Mouse (Mus musculus) brain, embryonic 18.5 days (tissue): ENCODE measurements at regions not wholly inside any gene's neighbourhood (a gene's known extent, or its start where the extent isn't known, plus 50 kb on each side); places are given as distances from the start of the nearest gene placed in this dataset.

Experiments
- DNase-seq: peaks from one replicate; pipeline ENCODE4 v3.0.0-alpha.2; 2012; ENCODE audit warnings: low read depth, low spot score

DNA sequence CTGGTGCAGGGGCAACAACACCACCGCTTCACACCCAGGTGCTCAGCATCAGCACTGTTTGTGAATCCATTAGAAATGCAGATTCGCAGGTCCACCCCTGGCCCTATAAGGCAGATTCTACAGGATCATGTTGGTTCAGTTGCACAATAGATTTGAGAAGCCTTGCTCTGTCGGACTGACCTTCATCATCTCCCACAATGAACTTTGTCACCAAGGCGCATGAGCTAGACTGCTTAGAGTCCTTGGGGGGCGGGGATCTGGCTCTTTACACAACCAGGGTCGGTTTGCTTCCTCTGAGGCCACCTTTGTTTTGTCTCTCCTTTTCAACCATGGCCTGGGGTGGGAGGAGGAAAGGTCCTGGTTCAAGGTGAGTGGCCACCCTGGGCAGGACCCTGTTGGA is 209.7 kb downstream of the Igsf11 start:
- DNase-seq, result no peak

DNA sequence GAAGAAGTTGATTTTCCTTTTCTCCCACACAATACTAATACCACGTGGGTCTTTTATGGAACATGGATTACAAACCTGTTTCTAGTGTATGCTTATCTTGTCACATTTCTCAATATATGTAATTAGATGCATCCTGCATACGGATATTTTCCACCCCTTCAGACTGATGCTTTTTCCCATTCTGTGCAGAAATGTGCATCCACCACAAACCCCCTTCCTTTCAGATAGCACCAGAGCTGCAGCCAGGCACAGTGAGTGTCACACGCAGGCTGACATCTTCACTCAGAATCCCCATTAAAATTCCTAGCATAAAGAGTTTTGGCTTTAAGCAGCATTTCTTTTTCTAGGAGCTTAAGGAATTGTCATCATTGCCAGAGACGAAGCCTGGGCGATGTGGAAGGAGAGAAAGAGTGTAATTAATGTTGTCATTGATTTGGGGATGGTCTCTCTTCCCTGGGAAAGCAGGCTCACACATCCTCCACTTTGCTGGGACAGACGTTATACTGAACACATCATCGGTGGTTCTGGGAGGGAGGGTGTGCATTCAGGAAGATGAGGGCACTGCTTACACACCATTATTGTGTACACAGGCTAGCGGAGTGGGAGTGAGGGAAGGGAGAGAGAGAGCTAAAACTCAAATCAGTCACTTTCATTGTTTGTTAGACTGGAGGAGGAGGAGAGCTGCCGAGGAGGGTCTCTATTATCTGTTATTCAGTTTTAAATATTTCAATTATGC is 211.1 kb downstream of the Igsf11 start:
- no peak for DNase-seq

DNA sequence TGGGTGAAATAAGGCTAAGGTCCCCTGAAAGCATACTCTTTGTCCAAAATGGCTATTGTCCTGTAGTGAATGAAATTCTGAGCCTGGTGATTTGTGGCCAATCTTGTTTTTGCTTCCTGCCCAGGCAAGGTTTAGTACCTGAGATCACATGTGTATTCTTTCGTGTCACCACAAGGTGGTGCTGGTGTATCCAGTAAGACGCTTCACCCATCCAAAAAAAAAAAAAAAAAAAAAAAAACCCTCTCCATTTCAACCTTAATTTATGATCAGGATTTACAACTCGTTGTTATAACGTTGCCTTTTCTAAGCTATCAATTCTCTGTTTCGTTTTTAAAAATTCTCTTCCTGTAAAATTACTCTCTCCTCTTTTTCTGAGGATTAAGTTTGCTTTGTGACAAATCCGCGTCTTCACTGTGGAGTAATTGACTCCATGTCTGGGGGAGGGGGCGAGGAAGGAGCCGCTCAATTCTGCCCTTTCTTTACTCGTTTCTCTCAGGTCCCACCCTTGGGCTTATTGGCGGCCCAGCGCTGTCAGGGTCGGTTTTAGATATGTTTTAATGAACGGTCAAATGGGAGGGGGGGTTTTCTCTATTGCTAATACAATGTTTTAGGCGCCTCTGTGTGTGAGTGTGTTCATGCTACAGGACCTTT is 217.0 kb downstream of the Igsf11 start:
- DNase-seq, result peak; percentile 50

DNA sequence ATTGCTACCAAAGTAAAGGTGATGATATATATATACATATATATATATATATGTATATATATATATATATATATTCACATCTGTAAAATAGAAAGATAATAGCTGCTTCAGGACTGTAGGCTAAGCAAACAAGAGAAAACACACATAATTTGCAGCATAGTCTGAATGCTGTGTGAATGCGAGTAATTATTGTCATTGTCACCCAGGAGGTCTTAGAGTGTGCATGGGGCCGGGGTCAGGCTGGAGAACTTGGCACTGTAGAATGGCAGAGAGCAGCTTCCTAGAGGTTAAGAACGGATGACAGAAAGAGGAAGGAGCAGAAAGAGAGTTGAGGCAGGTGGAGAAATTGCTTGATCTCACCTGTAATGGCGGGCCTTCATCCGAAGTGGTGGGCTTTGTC is 217.6 kb downstream of the Igsf11 start:
- DNase-seq, result no peak

DNA sequence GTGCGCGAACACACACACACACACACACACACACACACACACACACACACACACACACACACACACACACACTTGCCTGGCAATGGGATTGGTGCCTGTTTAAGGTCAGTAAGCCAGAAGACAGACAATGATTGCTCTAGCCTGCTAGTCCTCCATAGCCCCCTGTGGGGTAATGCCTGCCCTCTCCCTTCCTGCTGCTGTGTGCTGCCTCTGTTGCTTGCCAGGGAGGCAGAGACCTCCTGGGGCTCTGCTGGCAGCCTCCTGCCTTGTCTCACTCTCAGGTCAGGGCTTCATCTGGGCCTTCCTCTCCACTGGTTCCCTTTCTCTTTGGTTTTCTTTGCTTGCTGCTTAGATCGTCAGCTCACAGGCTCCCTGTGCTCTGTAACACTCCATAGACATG is 225.6 kb downstream of the Igsf11 start:
- DNase-seq, result no peak

DNA sequence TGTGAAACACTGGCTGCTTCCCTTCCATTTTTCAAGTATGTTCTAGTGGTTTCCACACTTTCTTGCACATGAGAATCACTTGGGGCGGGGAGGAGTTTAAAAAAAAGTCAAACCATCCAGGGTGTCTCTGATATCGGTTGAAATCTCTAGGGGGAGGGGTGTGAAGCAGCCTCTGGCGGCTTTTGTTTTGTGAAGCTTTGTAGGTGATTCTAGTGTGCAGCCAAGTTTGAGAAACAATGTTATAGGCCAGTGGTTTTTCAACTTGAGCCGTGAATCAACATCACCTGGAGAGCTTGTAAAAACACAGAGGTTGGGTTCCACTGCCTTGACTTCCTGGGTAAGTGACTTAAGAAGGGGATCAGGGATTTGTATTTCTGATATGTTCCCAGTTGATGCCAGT is 227.3 kb downstream of the Igsf11 start:
- DNase-seq, result no peak

DNA sequence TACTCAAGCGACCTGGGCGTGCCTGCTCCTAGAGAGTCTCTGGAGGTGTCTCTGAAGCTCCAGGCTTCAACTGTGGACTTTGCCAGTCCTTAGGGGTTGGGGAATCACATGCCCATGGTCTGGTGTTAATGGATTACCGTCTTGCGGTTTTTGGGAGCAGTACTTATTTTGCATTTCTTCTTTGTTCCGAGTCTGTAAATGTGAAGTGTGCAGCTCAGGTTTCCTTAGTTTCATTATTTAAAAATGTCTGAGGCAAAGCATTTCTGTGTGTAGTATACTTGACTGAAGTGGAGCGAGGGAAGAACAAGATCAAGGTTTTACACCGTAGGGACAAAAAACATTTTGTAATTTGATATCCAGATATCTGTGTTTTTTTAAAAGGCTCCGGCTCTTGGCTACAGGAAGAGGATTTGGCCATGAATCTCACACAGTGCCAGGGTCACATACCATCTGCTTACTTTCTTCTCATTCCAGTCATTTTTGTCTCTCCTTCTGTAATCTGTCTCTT is 231.0 kb downstream of the Igsf11 start:
- no peak for DNase-seq

DNA sequence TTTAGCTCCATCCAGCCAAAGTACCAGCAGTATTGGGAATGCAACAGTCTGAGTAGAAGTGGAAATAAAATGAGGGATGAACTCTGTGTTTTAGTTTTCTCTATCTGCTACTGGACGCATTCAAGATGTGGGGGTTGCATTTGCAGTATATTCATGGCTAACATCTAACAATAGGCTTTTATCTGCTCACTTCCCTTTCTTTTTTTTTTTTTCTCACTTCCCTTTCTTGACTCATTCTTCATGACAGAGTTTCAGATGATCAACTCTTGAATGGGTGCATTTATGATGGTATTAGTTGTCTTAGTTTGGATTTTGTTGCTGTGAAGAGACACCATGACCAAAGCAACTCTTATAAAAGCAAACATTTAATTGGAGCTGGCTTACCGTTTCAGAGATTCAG is 240.0 kb downstream of the Igsf11 start:
- DNase-seq, result no peak

DNA sequence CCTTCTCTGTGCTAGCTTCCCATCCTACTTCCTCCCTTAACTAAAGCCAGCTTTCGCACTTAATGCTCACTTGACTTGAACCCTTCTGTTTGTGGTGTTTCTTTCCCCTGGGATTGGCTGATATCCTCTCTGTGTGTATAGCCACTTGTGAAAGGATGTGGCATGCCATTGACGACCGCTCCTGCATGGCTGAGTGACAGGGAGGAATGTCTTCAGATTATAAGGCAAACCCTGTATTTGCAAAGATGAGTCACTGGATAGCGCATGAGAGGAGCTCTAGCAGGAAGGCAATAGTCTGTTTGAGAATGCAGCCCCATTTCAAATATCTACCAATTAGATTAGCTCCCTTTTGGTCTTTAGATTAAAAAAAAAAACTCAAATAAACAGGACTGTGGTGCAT is 243.3 kb downstream of the Igsf11 start:
- DNase-seq, result no peak

DNA sequence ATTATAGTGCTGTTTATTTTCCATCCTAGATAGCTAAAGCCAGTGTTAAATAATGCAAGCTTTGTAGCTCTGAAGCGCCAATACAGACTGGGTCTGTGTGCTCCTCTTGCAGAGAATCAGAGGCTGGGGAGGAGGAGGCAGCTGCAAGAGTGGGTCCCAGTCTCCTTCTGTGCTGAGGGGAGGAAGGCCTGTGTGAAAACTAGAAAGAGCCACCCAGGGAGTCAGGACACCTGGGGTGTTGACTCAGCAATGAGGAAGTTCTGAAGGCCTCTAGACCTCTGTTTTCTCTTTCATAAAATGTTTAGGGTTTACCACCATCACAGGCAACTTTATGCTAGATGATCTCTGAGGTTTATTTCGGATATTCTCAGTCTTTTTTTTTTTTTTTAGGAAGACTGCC is 254.7 kb downstream of the Igsf11 start:
- no peak for DNase-seq

DNA sequence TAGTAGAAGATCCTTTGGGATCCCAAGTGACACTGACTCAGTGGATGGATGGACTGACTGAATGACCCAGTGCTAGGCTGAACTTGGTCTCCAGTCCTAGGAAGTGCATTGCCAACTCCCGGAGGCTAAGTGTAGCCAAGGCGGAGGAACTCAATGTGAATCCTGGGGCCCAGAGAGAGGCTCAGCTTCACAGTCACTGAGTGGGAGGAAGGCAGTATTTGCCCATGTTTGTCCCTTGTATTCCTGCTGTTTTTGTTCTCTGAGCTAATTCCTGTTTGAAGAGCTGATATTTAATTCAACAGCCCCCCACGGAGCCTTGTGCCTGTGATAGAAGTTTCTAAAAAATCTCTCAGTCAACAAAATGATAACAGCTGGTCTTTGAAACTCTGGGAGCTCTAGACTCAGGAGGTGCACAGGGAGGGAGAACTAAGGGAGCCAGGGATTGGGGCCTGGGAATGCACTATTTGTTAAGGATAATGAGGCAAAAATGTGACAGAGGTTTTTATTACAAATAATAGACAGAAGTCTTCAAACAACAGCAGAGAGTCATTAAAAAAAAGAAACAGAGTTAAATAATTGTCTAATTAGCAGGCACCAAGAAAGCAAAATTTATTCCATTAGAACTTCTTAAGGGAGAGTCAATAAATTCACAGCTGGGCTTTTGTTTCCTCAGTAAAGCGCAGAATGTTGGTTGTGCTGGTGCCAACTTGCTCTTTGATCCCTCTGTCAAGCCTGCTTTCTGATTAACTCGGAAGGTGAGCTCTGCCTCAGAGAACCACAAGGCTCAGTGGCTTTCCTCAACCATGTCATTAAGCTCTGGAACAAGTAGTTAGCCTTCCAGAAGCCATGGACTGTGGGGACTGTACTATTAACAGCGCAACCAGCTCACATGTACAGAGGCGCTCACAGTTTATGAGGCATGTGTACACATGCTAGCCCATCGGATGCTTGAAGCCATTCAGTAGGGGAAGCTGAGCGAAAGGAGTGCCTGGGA is 259.2 kb downstream of the Igsf11 start:
- DNase-seq, result no peak

DNA sequence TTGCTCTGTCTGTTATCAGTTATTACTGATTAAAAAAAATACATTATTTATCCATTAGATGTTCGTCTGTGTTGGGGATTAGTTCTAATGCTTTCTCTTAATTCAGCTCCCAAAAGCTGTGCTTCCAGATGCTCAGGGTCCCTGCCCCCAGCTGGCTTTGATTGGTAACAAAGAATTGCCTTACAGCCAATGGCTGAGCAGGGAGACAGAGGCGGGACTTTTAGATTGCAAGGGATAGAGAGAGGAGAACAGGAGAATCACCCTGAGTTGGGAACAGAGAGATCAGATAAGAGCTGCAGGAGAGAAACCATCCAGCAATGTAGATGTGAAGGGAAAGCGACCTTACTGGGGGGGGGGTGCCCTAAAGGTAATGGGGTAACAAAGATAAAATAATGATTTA is 266.4 kb downstream of the Igsf11 start:
- DNase-seq, result no peak

DNA sequence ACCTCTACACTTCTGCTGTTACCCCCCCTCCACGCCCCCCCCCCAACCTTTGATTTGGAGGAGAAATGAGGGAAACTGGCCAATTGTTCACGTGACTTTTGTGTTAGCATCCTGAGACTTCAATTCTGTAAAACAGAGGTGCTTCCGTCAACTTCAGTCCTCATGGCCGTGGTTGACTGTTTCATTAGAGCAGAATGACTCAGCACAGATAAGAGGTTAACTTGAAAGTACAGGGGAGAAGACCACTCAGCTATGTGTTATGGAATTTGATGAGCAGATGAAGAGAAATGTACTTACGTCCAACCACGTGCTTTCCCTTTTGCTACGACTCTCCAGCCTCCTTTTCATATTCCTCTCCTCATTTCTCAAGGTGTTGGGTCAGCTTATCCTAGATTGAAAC is 267.3 kb downstream of the Igsf11 start:
- DNase-seq, result no peak

DNA sequence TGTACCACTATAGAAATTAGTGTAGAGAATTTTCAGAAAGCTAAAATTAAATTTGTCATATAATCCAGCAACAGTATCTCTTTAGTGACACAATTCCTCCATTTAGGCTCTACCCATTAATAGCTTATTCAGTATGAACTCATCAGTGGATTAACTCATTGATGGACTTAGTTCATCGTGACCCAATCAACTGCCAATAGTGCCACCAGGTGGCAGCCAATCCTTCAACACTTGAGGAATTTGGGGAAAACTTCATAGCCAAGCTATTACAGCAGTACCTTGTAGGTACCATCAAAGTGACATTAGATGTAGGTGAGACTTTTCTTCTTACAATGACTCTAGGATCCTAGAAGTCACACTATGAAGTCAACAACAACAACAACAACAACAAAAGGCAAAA is 270.2 kb downstream of the Igsf11 start:
- no peak for DNase-seq

DNA sequence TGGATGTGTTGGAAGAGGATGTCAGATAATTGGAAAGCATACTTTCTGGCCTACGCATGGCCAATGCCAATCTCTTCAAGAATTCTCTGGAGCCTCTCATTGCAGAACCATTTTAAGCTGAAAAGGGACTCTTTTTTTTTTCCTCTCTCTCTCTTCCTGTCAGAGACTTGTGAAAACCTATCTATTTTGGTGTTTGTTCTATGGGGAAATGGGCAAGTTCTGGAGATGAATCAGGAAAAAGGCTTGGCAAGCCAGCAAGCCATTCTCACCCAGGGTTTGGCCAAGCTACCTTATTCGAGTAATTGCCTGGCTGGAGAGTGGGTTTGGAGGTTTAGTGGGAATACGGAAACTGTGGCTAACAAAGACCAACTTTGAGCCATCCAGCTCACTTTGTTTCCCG is 299.4 kb downstream of the Igsf11 start:
- no peak for DNase-seq

DNA sequence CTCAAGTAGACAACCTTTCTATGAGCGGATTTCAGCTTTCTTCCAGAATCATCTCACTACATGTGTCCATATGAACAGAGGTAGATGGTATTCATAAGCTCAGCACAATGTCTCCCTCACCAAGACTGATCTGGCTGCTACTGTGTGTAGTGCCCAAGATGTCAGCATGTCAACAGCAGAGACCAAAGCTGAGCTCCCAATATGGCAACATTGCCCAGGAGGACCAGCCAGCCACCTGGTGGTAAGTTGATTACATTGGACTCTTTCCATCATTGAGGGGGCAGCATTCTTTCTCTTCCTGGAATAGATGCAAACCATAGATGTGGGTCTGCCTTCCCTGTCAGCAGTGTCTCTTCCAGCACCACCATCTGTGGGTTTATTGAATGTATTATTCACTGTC is 303.0 kb downstream of the Igsf11 start:
- DNase-seq, result no peak

DNA sequence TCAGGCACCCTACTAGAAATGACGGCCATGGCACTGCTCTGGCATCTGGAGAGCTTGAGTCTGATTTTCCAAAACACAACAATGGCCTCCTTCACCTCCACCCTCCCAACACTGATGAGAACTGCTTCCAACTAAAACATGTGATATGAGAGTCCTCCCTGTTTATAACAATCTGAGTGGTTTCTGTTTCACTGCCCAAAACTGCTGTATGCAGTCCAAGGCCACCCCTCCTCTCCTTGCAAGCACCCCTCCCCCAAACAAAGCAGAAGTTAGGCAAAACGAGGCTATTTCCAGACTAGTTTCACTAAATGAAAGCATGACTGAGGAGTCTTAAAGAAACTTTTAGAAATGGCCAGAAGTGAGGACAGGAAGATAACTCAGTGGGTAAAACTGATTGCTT is 304.4 kb downstream of the Igsf11 start:
- no peak for DNase-seq

DNA sequence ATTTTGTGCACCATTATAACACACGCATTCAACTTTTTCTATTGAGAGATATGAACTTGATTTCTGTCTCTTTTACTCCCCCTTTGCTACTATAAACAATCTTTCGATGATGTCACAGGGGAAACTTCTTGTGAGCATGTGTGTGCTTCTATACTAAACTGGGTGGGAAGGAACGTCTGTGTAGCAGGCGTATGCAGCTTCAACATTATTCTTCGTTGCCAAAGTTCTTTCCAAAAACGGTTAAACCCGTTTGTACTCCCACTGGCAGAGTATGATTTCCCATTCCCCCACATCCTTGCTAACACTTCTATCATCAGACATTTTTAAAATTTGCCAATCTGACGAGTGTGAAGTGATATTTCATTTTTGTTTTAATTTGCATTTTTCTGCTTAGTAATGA is 331.1 kb downstream of the Igsf11 start:
- peak; percentile 43 for DNase-seq

DNA sequence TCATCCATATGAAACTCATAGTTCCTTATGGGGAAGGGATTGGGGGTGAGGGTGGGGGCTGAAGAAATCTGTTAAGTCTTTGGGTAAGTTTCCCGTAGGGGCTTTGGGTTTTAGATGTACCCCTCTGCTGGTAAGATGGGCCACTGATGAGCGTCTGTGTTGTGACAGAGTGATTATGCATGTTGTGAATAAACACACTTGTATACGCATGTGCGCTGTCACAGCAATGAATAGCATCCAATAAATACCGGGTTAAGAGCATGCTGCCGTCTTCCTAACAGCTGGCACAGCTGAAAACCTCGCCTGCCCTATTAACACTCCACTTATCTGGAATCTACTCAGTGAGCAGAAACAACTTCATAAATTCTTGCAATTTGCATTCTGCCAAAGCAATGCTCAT is 337.0 kb downstream of the Igsf11 start:
- no peak for DNase-seq

DNA sequence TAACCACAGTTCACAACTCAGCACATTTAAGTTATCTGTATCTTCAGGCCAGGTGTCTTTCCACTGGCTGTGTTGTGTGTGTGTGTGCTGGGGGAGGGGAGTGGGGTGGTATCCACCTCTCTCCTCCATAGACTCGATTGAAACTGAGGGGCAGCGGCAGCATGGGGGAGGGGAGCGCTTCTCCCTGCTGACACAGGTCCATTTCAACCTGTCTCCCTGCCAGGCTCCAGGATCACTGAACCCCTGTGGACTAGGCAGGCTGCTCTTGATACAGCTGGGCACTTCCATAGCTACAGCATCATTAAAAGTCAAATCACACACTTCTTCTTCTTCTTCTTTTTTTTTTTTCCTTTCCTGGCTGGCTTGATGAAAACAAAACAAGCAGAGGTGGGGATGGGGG is 338.0 kb downstream of the Igsf11 start:
- no peak for DNase-seq

DNA sequence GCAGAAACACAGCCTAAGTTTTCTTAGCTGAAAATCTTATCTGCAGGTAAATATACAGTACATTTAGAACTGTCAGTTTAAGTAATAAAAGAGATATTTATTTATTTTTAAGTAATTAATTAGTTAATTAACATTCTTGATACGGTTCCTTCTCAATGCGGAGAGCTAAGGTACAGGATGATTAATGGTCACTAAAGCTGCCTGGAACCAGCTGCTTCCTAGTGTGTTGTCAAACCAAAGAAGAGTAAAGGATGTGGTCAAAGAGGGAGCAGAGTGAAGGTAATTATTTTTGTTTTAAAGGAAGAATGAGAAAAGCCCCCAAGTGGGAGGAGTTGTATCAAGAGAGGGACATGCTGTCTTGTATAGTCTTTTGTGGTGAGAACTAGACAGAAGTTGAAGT is 341.8 kb downstream of the Igsf11 start:
- no peak for DNase-seq

DNA sequence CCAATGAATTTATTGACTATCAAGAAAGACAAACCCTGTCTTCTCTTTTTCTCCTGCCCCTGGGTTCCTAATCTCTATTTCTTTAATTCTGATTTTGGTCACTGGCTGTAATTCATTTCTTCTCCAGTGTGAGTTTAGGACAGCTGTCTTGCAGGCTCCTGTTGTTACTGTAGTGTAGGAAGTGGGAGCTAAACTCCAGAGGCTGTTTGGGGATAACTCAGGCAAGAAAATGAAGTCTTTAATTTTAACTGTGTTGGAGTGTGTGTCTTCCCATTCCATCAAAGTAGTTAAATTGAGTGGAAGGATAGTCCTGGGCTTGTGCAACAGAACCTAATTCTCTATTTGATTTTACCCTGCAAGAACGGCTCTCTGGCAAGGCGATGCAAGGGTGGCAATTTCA is 381.0 kb downstream of the Igsf11 start:
- DNase-seq, result no peak
